8 mouse cellular contexts compared by ENCODE assay signal in genomic region chr12:89505121-89505764, GRCm38 (mm10).
DNase-seq lines count a peak whose midpoint lies in the region; ATAC-seq lines count a peak whose summit lies in the region.

No protein-coding gene starts in this region.

- no peaks in the 10 kb centered on the region for H3K27me3 ChIP-seq in hindbrain, embryonic 14.5 days (ENCODE audit: control insufficient read depth, insufficient read depth, low read length)
- H3K27me3 ChIP-seq in neural tube, embryonic 13.5 days: no peaks in the 10 kb centered on the region

- no peak overlapping the region for H3K4me3 ChIP-seq in hindbrain, embryonic 14.5 days (replicated peaks; ENCODE audit: low read length)
- H3K4me3 ChIP-seq in neural tube, embryonic 13.5 days: no peak overlapping the region

- intact Hi-C loops in left cerebral cortex, postnatal 36 days (cut with DNase I): loop anchor here (10.0 kb wide), 1 partner anchor 1820 kb away; no protein-coding TSS in a partner anchor

- H3K4me2 ChIP-seq in hindbrain, embryonic 14.5 days (replicated peaks): no peak overlapping the region
- H3K4me2 ChIP-seq in neural tube, embryonic 13.5 days: no peak overlapping the region

- H3K9ac ChIP-seq in hindbrain, embryonic 14.5 days: no peak overlapping the region
- H3K9ac ChIP-seq in neural tube, embryonic 13.5 days: no peak overlapping the region

- no peaks in the 10 kb centered on the region for H3K9me3 ChIP-seq in hindbrain, embryonic 14.5 days (ENCODE audit: control insufficient read depth, low read length)
- no peaks in the 10 kb centered on the region for H3K9me3 ChIP-seq in neural tube, embryonic 13.5 days

- 17% methylated on average over 2 of the region's 2 CpGs for WGBS in hindbrain, embryonic 14.5 days
- WGBS in neural tube, embryonic 13.5 days: 16% methylated on average over 2 of the region's 2 CpGs

- peak; percentile 24 for DNase-seq in kidney, adult 9 months
- DNase-seq in kidney, adult 11 months: no peak
- peak; percentile 59 for DNase-seq in ZHBTc4 (ENCODE audit: low read depth, low spot score)
- peak; percentile 87 for DNase-seq in embryo, embryonic 10.5 days (ENCODE audit: low spot score)
- DNase-seq in hindbrain, embryonic 14.5 days (ENCODE audit: low spot score): peak; percentile 91
- peak; percentile 23 to 50 for DNase-seq in left cerebral cortex, postnatal 36 days (ENCODE audit: low spot score in 2 of 2)
- no peak for DNase-seq in natural killer cell, adult 2 months (ENCODE audit: low spot score in 2 of 2)

- ATAC-seq in hindbrain, embryonic 14.5 days (ENCODE audit: low FRiP score): peak; percentile 48; the same call in 1 of the 2 replicates
- ATAC-seq in neural tube, embryonic 13.5 days (ENCODE audit: low read depth): peak; percentile 66

- H3K36me3 ChIP-seq in hindbrain, embryonic 14.5 days (replicated peaks; ENCODE audit: control insufficient read depth, insufficient read depth): no peaks in the 10 kb centered on the region
- no peaks in the 10 kb centered on the region for H3K36me3 ChIP-seq in neural tube, embryonic 13.5 days

- H3K4me1 ChIP-seq in hindbrain, embryonic 14.5 days (replicated peaks; ENCODE audit: control insufficient read depth, insufficient read depth, low read length): 0 out of 2 replicates have a peak, but pooled peaks cover 12% of the 10 kb centered on the region
- peaks cover 7% of the 10 kb centered on the region; the same call in 1 of the 2 replicates for H3K4me1 ChIP-seq in neural tube, embryonic 13.5 days (replicated peaks)

- H3K27ac ChIP-seq in hindbrain, embryonic 14.5 days: peak overlapping the region; percentile 71
- H3K27ac ChIP-seq in neural tube, embryonic 13.5 days (replicated peaks): peak overlapping the region; percentile 38; the same call in 1 of the 2 replicates

Comparison
In these comparisons a context has a peak if more than half of its experiments do, and no peak if none do; other contexts are left out.
1. DNase-seq: peak in kidney, adult 9 months (single experiment), ZHBTc4 (single experiment), embryo, embryonic 10.5 days (single experiment), hindbrain, embryonic 14.5 days (single experiment) and left cerebral cortex, postnatal 36 days (2 of 2); none in kidney, adult 11 months (single experiment) and natural killer cell, adult 2 months (0 of 2).